Mouse (Mus musculus) fibroblast of lung, adult 2 months (primary cell): ENCODE measurements around the gene Shprh.
"Not testable (repeated sequence)": the region's sequence is repeated elsewhere in the genome, so short reads cannot be mapped to it uniquely, and the experiment has no call there.

Source experiments
- DNase-seq: peaks from one replicate; pipeline ENCODE4 v3.0.0-alpha.2; 2011; ENCODE audit warnings: low read depth

Shprh gene

GRCm38 (mm10) chr10:11248210-11248609, 99.0 kb downstream of the Shprh start:
- DNase-seq: no peak

- DNase-seq: no peak
Observed at GRCm38 (mm10) chr10:11250247-11250997, 101.2 kb downstream of the Shprh start.

GRCm38 (mm10) chr10:11253581-11253980, 104.4 kb downstream of the Shprh start:
- DNase-seq: not testable (repeated sequence)

- no peak for DNase-seq
Observed at GRCm38 (mm10) chr10:11260119-11260518, 110.9 kb downstream of the Shprh start.

- DNase-seq: not testable (repeated sequence)
Observed at GRCm38 (mm10) chr10:11262292-11262691, 113.1 kb downstream of the Shprh start.

- DNase-seq: not testable (repeated sequence)
Observed at GRCm38 (mm10) chr10:11263795-11264194, 114.6 kb downstream of the Shprh start.
